Mouse (Mus musculus) inflammation-experienced regulatory T-cells, adult 6 months (primary cell): Measurements from ENCODE around the gene Sncb. TPM values are rescaled to one million over a fixed set of nuclear protein-coding genes. Genes with fewer than 3 reads are reported as not detected.

Experiments used
- ATAC-seq: one replicate; pipeline ENCODE4 v1.8.0; 2017
- polyA plus RNA-seq, 3 experiments: library from polyadenylated mRNA; unstranded; fragments of 100-300 nt; shearing (Covaris generic); gene quantifications; one replicate each; pipeline ENCODE4 v1.2.1; 2017

Sncb gene
- polyA plus RNA-seq, 3 experiments from 2014 or later = 0.87 to 2.3 TPM; not detected in 1

GRCm38 (mm10) chr13:54748190-54748589 is 18.2 kb downstream of the Sncb start:
- no peak for ATAC-seq

GRCm38 (mm10) chr13:54746896-54747295 is 19.5 kb downstream of the Sncb start:
- ATAC-seq = no peak

GRCm38 (mm10) chr13:54746110-54746509 is 20.3 kb downstream of the Sncb start:
- ATAC-seq = no peak

- ATAC-seq = no peak
Measured at GRCm38 (mm10) chr13:54738213-54738601, 28.2 kb downstream of the Sncb start.

GRCm38 (mm10) chr13:54737488-54738212 is 28.7 kb downstream of the Sncb start:
- ATAC-seq = no peak

GRCm38 (mm10) chr13:54736931-54737330 is 29.5 kb downstream of the Sncb start:
- ATAC-seq = no peak

GRCm38 (mm10) chr13:54726131-54726530 is 40.3 kb downstream of the Sncb start:
- ATAC-seq = no peak

GRCm38 (mm10) chr13:54723143-54723542 is 43.3 kb downstream of the Sncb start:
- no peak for ATAC-seq

GRCm38 (mm10) chr13:54716916-54717315 is 49.5 kb downstream of the Sncb start:
- ATAC-seq = peak; percentile 32

GRCm38 (mm10) chr13:54714996-54715395 is 51.4 kb downstream of the Sncb start:
- no peak for ATAC-seq

GRCm38 (mm10) chr13:54714393-54714792 is 52.0 kb downstream of the Sncb start:
- ATAC-seq = no peak

GRCm38 (mm10) chr13:54710866-54711265 is 55.5 kb downstream of the Sncb start:
- no peak for ATAC-seq

Other genes with a start within 250 kb of the Sncb start
- 10 to 100 TPM; 63.9 to 72.0 (median 71.8) TPM for gene 4833439L19Rik, start 201.2 kb downstream of the Sncb start, polyA plus RNA-seq
- 1 to 10 TPM; 4.2 to 9.1 (median 4.2) TPM for gene Arl10, start 191.6 kb downstream of the Sncb start, polyA plus RNA-seq
- gene Nop16, start 176.5 kb downstream of the Sncb start, polyA plus RNA-seq = 10 to 100 TPM; 53.6 to 63.9 (median 55.8) TPM
- gene Higd2a, start 176.4 kb downstream of the Sncb start, polyA plus RNA-seq = 100 to 1,000 TPM; 101 to 139 (median 122) TPM
- 10 to 100 TPM; 10.2 to 13.8 (median 11.3) TPM for gene Cltb, start 155.3 kb downstream of the Sncb start, polyA plus RNA-seq
- gene Faf2, start 144.8 kb downstream of the Sncb start, polyA plus RNA-seq = 10 to 100 TPM; 71.0 to 88.8 (median 87.8) TPM
- gene Rnf44, start 72.7 kb downstream of the Sncb start, polyA plus RNA-seq = 10 to 100 TPM; 24.3 to 29.6 (median 28.6) TPM
- gene Cdhr2, start 65.1 kb downstream of the Sncb start, polyA plus RNA-seq = not detected
- gene Gprin1, start 16.7 kb downstream of the Sncb start, polyA plus RNA-seq = not detected
- gene Eif4e1b, start 17.4 kb upstream of the Sncb start, polyA plus RNA-seq = not detected
- gene Tspan17, start 22.8 kb upstream of the Sncb start, polyA plus RNA-seq = 1 to 10 TPM; 1.5 to 6.7 (median 2.2) TPM
- 1 to 10 TPM in 1 of 3 experiments, under 1 TPM in 2; 0.62 to 1.4 (median 0.72) TPM for gene Unc5a, start 182.8 kb upstream of the Sncb start, polyA plus RNA-seq